Mouse (Mus musculus) midbrain, embryonic 13.5 days (tissue): ENCODE data around the gene Map2. TPM values are rescaled to one million over a fixed set of nuclear protein-coding genes. Genes with fewer than 3 reads are reported as not detected.

Experiments used
- ATAC-seq: fragments of 200-750 bp; cut with Nextera tagmentation; 2 replicates; pipeline ENCODE4 v1.8.0; 2017; ENCODE audit warnings: mild to moderate bottlenecking, moderate TSS enrichment, moderate library complexity
- H3K27ac ChIP-seq: fragments of 300-500 bp; sonication (generic); 2 replicates; pipeline ENCODE4 v1.5.1; 2015; ENCODE audit warnings: inconsistent platforms, mild to moderate bottlenecking, moderate library complexity
- H3K27me3 ChIP-seq: fragments of 300-500 bp; sonication (generic); 2 replicates; pipeline ENCODE4 v1.6.1; 2015; ENCODE audit warnings: mild to moderate bottlenecking, inconsistent platforms
- H3K36me3 ChIP-seq: fragments of 300-500 bp; sonication (generic); 2 replicates; pipeline ENCODE4 v1.6.1; 2015; ENCODE audit warnings: mild to moderate bottlenecking, inconsistent platforms
- H3K4me1 ChIP-seq: fragments of 300-500 bp; sonication (generic); replicated peaks from 2 replicates; pipeline ENCODE4 v1.6.1; 2015; ENCODE audit warnings: inconsistent platforms
- H3K4me2 ChIP-seq: fragments of 300-500 bp; sonication (generic); replicated peaks from 2 replicates; pipeline ENCODE4 v1.6.1; 2015; ENCODE audit warnings: moderate library complexity, mild to moderate bottlenecking, inconsistent platforms
- H3K4me3 ChIP-seq: fragments of 300-500 bp; sonication (generic); replicated peaks from 2 replicates; pipeline ENCODE4 v1.5.1; 2015; ENCODE audit warnings: mild to moderate bottlenecking, inconsistent platforms
- H3K9ac ChIP-seq: fragments of 300-500 bp; sonication (generic); replicated peaks from 2 replicates; pipeline ENCODE4 v1.6.1; 2015; ENCODE audit warnings: mild to moderate bottlenecking, inconsistent platforms
- H3K9me3 ChIP-seq: fragments of 300-500 bp; sonication (generic); 2 replicates; pipeline ENCODE4 v1.6.1; 2016; ENCODE audit warnings: mild to moderate bottlenecking, inconsistent platforms
- WGBS: fragments of 180-500 bp; shearing (Covaris S2); methylation state at CpG from one replicate; pipeline ENCODE4 v1.1.7; 2015; 5-methylcytosine and 5-hydroxymethylcytosine counted together
- polyA plus RNA-seq: library from polyadenylated mRNA; unstranded; fragments of >200 nt; fragmentation: Nextera tagmentation; extraction: Ambion mirVana; gene quantifications from 2 replicates; pipeline ENCODE4 v1.2.1, GENCODE M21; 2015

Gene Map2
- polyA plus RNA-seq, 1 experiment from 2014 or later, result 458 TPM

GRCm38 (mm10) chr1:66321631-66322142 is 146.6 kb downstream of the Map2 start:
- H3K36me3 ChIP-seq, result no peaks in the 10 kb centered on the region
- WGBS, result 9% methylated on average over 15 of the region's 15 CpGs
- peak overlapping the region; percentile 87 for H3K9ac ChIP-seq
- H3K27ac ChIP-seq, result peak overlapping the region; percentile 99
- peak overlapping the region; percentile 55 for H3K4me2 ChIP-seq
- no peaks in the 10 kb centered on the region for H3K9me3 ChIP-seq
- ATAC-seq, result peak; percentile 86
- no peaks in the 10 kb centered on the region for H3K27me3 ChIP-seq
- peak overlapping the region; percentile 51 for H3K4me3 ChIP-seq
- peaks cover 46% of the 10 kb centered on the region for H3K4me1 ChIP-seq

- H3K4me1 ChIP-seq, result peaks cover 62% of the 10 kb centered on the region
- peak; percentile 57 for ATAC-seq
- peak overlapping the region; percentile 61 for H3K4me2 ChIP-seq
- no peaks in the 10 kb centered on the region for H3K36me3 ChIP-seq
- peak overlapping the region; percentile 69 for H3K9ac ChIP-seq
- peak overlapping the region; percentile 51 for H3K4me3 ChIP-seq
- H3K9me3 ChIP-seq, result no peaks in the 10 kb centered on the region
- 30% methylated on average over 9 of the region's 9 CpGs for WGBS
- no peaks in the 10 kb centered on the region for H3K27me3 ChIP-seq
- H3K27ac ChIP-seq, result peak overlapping the region; percentile 88
These were observed 148.4 kb downstream of the Map2 start for GRCm38 (mm10) chr1:66323461-66323860.

GRCm38 (mm10) chr1:66324951-66325350 is 149.9 kb downstream of the Map2 start:
- Histone ChIP-seq H3K9ac (peak overlapping the region; percentile 69; the same call in 1 of the 2 replicates), H3K27ac (no peak overlapping the region), H3K27me3 (no peaks in the 10 kb centered on the region), H3K4me3 (peak overlapping the region; percentile 51), H3K4me1 (peaks cover 64% of the 10 kb centered on the region), H3K4me2 (peak overlapping the region; percentile 61), H3K9me3 (no peaks in the 10 kb centered on the region), H3K36me3 (peaks cover 7% of the 10 kb centered on the region)
- ATAC-seq, result no peak

- Histone ChIP-seq H3K4me1 (peaks cover 55% of the 10 kb centered on the region), H3K4me3 (no peak overlapping the region), H3K9me3 (no peaks in the 10 kb centered on the region), H3K36me3 (peaks cover 8% of the 10 kb centered on the region), H3K9ac (no peak overlapping the region), H3K27me3 (no peaks in the 10 kb centered on the region), H3K4me2 (no peak overlapping the region), H3K27ac (no peak overlapping the region)
- no peak for ATAC-seq
- 57% methylated on average over 6 of the region's 6 CpGs for WGBS
These were observed 153.9 kb downstream of the Map2 start for GRCm38 (mm10) chr1:66328996-66329395.

GRCm38 (mm10) chr1:66329534-66329933 is 154.5 kb downstream of the Map2 start:
- Histone ChIP-seq H3K9me3 (no peaks in the 10 kb centered on the region), H3K27me3 (no peaks in the 10 kb centered on the region), H3K27ac (no peak overlapping the region), H3K9ac (no peak overlapping the region), H3K4me2 (no peak overlapping the region), H3K4me3 (no peak overlapping the region), H3K36me3 (peaks cover 8% of the 10 kb centered on the region), H3K4me1 (peaks cover 49% of the 10 kb centered on the region)
- ATAC-seq, result peak; percentile 53; the same call in 1 of the 2 replicates

GRCm38 (mm10) chr1:66335724-66336284 is 160.7 kb downstream of the Map2 start:
- peak overlapping the region; percentile 31 for H3K27ac ChIP-seq
- peak; percentile 81 for ATAC-seq

GRCm38 (mm10) chr1:66339213-66339612 is 164.1 kb downstream of the Map2 start:
- no peak overlapping the region for H3K9ac ChIP-seq
- ATAC-seq, result no peak
- no peaks in the 10 kb centered on the region for H3K27me3 ChIP-seq
- H3K36me3 ChIP-seq, result 0 out of 2 replicates have a peak, but pooled peaks cover 14% of the 10 kb centered on the region
- no peak overlapping the region for H3K4me2 ChIP-seq
- 88% methylated on average over 1 of the region's 1 CpGs for WGBS
- peaks cover 36% of the 10 kb centered on the region for H3K4me1 ChIP-seq
- H3K4me3 ChIP-seq, result no peak overlapping the region
- H3K27ac ChIP-seq, result no peak overlapping the region
- no peaks in the 10 kb centered on the region for H3K9me3 ChIP-seq

More at GRCm38 (mm10) chr1:66335724-66336284, 160.7 kb downstream of the Map2 start:
- no peak overlapping the region for H3K9ac ChIP-seq
- peaks cover 31% of the 10 kb centered on the region for H3K4me1 ChIP-seq
- no peak overlapping the region for H3K4me2 ChIP-seq
- no peak overlapping the region for H3K4me3 ChIP-seq
- no peaks in the 10 kb centered on the region for H3K9me3 ChIP-seq
- H3K36me3 ChIP-seq, result 0 out of 2 replicates have a peak, but pooled peaks cover 9% of the 10 kb centered on the region
- H3K27me3 ChIP-seq, result no peaks in the 10 kb centered on the region
- 56% methylated on average over 2 of the region's 2 CpGs for WGBS

GRCm38 (mm10) chr1:66348404-66349165 is 173.5 kb downstream of the Map2 start:
- Histone ChIP-seq H3K36me3 (peaks cover 5% of the 10 kb centered on the region; the same call in 1 of the 2 replicates), H3K4me3 (no peak overlapping the region), H3K9ac (no peak overlapping the region), H3K4me1 (peaks cover 36% of the 10 kb centered on the region), H3K9me3 (no peaks in the 10 kb centered on the region), H3K27me3 (no peaks in the 10 kb centered on the region), H3K4me2 (no peak overlapping the region; the same call in 1 of the 2 replicates), H3K27ac (peak overlapping the region; percentile 31; the same call in 1 of the 2 replicates)
- 32% methylated on average over 8 of the region's 8 CpGs for WGBS
- ATAC-seq, result peak; percentile 25; the same call in 1 of the 2 replicates

GRCm38 (mm10) chr1:66349166-66349835 is 174.2 kb downstream of the Map2 start:
- peak overlapping the region; percentile 44 for H3K27ac ChIP-seq
- 20% methylated on average over 3 of the region's 3 CpGs for WGBS
- ATAC-seq, result peak; percentile 59

GRCm38 (mm10) chr1:66351366-66351765 is 176.3 kb downstream of the Map2 start:
- no peak for ATAC-seq
- Histone ChIP-seq H3K9me3 (no peaks in the 10 kb centered on the region), H3K27me3 (no peaks in the 10 kb centered on the region), H3K4me1 (peaks cover 33% of the 10 kb centered on the region), H3K4me2 (no peak overlapping the region), H3K9ac (no peak overlapping the region), H3K36me3 (peaks cover 5% of the 10 kb centered on the region; the same call in 1 of the 2 replicates), H3K4me3 (no peak overlapping the region), H3K27ac (no peak overlapping the region)

More at GRCm38 (mm10) chr1:66349166-66349835, 174.2 kb downstream of the Map2 start:
- no peak overlapping the region for H3K9ac ChIP-seq
- no peak overlapping the region for H3K4me3 ChIP-seq
- peaks cover 34% of the 10 kb centered on the region for H3K4me1 ChIP-seq
- H3K27me3 ChIP-seq, result no peaks in the 10 kb centered on the region
- H3K36me3 ChIP-seq, result peaks cover 5% of the 10 kb centered on the region; the same call in 1 of the 2 replicates
- no peaks in the 10 kb centered on the region for H3K9me3 ChIP-seq
- H3K4me2 ChIP-seq, result no peak overlapping the region

- Histone ChIP-seq H3K4me1 (peaks cover 24% of the 10 kb centered on the region), H3K27me3 (no peaks in the 10 kb centered on the region), H3K27ac (no peak overlapping the region), H3K36me3 (peaks cover 31% of the 10 kb centered on the region), H3K4me2 (no peak overlapping the region), H3K9me3 (no peaks in the 10 kb centered on the region), H3K9ac (no peak overlapping the region), H3K4me3 (no peak overlapping the region)
- 94% methylated on average over 2 of the region's 2 CpGs for WGBS
- ATAC-seq, result no peak
These were observed 186.7 kb downstream of the Map2 start for GRCm38 (mm10) chr1:66361799-66362198.

GRCm38 (mm10) chr1:66363285-66363684 is 188.2 kb downstream of the Map2 start:
- Histone ChIP-seq H3K36me3 (peaks cover 40% of the 10 kb centered on the region), H3K4me3 (no peak overlapping the region), H3K4me2 (no peak overlapping the region), H3K27me3 (no peaks in the 10 kb centered on the region), H3K4me1 (peaks cover 24% of the 10 kb centered on the region), H3K27ac (peak overlapping the region; percentile 35), H3K9me3 (no peaks in the 10 kb centered on the region), H3K9ac (no peak overlapping the region)
- peak; percentile 73 for ATAC-seq
- WGBS, result 53% methylated on average over 9 of the region's 9 CpGs
